Comparison of ENCODE assay signal across 29 mouse cellular contexts in the genomic region with DNA sequence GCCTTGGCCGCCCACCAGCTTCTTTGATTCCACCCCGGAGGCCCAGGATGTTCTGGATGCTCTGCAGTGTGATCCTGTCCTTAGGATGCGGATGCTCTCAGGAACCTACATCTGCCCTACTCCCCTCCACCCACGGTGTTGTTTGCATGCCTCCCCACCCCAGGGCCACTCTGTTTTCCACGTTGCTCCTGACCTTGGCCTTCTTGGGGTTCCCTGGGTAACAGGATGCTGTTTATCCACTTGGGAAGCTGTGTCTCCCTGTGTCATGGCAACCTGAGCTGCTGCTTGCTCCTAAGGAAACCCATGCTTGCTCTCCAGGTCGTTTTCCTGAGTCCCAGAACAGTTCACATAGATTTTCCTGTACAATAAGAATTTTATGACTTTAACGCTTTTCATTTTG.
DNase-seq lines count a peak whose midpoint lies in the region; ATAC-seq and TF ChIP-seq lines count a peak whose summit lies in the region.
"Had no signal": no experiment of that assay in that cellular context is flagged by ENCODE, and none has a peak within 500 bp of the region (broad histone marks: within the 10 kb centered on the region; RNA-seq: fewer than 3 reads in every experiment).

No protein-coding gene starts in this region.

- TF ChIP-seq CTCF in left cerebral cortex, adult 2 months (IDR thresholded peaks at IDR 0.05), result no peak

- H3K36me3 ChIP-seq in heart, embryonic 12.5 days, result no peaks in the 10 kb centered on the region
- H3K36me3 ChIP-seq: hindbrain, embryonic 12.5 days; intestine, embryonic 15.5 days; liver, embryonic 15.5 days; neural tube, embryonic 12.5 days had no signal

- no peak overlapping the region for H3K9ac ChIP-seq in heart, embryonic 12.5 days
- H3K9ac ChIP-seq: forebrain, embryonic 13.5 days; hindbrain, embryonic 12.5 days; intestine, embryonic 15.5 days; limb, embryonic 12.5 days; liver, embryonic 15.5 days; lung, embryonic 14.5 days; neural tube, embryonic 12.5 days had no signal

- WGBS in heart, embryonic 12.5 days, result 60% methylated on average over 7 of the region's 7 CpGs

- no peak for ATAC-seq in heart, embryonic 12.5 days (ENCODE audit: insufficient number of reproducible peaks, low FRiP score)
- ATAC-seq in erythroid progenitor cell, adult 5-6 weeks (replicated peaks; ENCODE audit: low FRiP score, poor library complexity, severe bottlenecking), result no peak
- ATAC-seq: CD4-positive, CD25-positive, alpha-beta regulatory T cell, adult 4 months; forebrain, embryonic 13.5 days; hindbrain, postnatal 0 days; intestine, embryonic 15.5 days; midbrain, embryonic 16.5 days had no signal

- H3K9me3 ChIP-seq in heart, embryonic 12.5 days (replicated peaks), result peaks cover 10% of the 10 kb centered on the region; the same call in 1 of the 2 replicates
- H3K9me3 ChIP-seq: intestine, embryonic 15.5 days; liver, embryonic 15.5 days had no signal

- no peak overlapping the region for H3K4me3 ChIP-seq in heart, embryonic 12.5 days
- no peak overlapping the region for H3K4me3 ChIP-seq in left cerebral cortex, adult 2 months
- H3K4me3 ChIP-seq: erythroblast, embryonic 14.5 days; forebrain, embryonic 13.5 days; hindbrain, embryonic 12.5 days; intestine, embryonic 15.5 days; limb, embryonic 12.5 days; liver, embryonic 15.5 days; neural tube, embryonic 12.5 days had no signal

- no peak for DNase-seq in heart, postnatal 25 days (ENCODE audit: low spot score)
- DNase-seq in left cerebral cortex, adult 2 months (ENCODE audit: extremely low spot score in 1 of 2, low spot score in 2 of 2), result no peak
- no peak for DNase-seq in left cerebral cortex, postnatal 4 days
- peak; percentile 12 for DNase-seq in testis, postnatal 14 days (ENCODE audit: low spot score)
- DNase-seq in testis, postnatal 10 days (ENCODE audit: low spot score), result no peak
- DNase-seq: adrenal gland, postnatal 14 days; cerebellum, adult 11 months; cerebellum, adult 9-10 months; cerebellum, postnatal 36 days; gastrocnemius, postnatal 14 days; kidney, adult 2 months; kidney, postnatal 36 days; layer of hippocampus, postnatal 36 days; lung, embryonic 14.5 days; right cerebral cortex, postnatal 4 days; thymus, postnatal 4 days had no signal

- H3K27me3 ChIP-seq in heart, embryonic 12.5 days (replicated peaks), result no peaks in the 10 kb centered on the region
- H3K27me3 ChIP-seq: forebrain, embryonic 13.5 days; hindbrain, embryonic 12.5 days; intestine, embryonic 15.5 days; limb, embryonic 12.5 days; liver, embryonic 15.5 days; neural tube, embryonic 12.5 days had no signal

- H3K4me2 ChIP-seq in heart, embryonic 12.5 days, result no peak overlapping the region
- H3K4me2 ChIP-seq: forebrain, embryonic 13.5 days; hindbrain, embryonic 12.5 days; intestine, embryonic 15.5 days; limb, embryonic 12.5 days; liver, embryonic 15.5 days; lung, embryonic 14.5 days; midbrain, embryonic 11.5 days; neural tube, embryonic 12.5 days had no signal

- intact Hi-C loops in heart, postnatal 25 days (cut with DNase I), result loop anchor here (5.0 kb wide), 3 partner anchors 49 to 86 kb away; a partner anchor contains a TSS
- intact Hi-C loops in left cerebral cortex, adult 2 months (cut with DNase I), result loop anchor here (5.0 kb wide), 2 partner anchors 49 to 211 kb away; no protein-coding TSS in a partner anchor
- intact Hi-C loops in left cerebral cortex, postnatal 4 days (cut with DNase I), result no loop called here

- peak overlapping the region; percentile 74; the same call in 1 of the 2 replicates for H3K27ac ChIP-seq in heart, embryonic 12.5 days (ENCODE audit: poor library complexity, severe bottlenecking)
- H3K27ac ChIP-seq in left cerebral cortex, adult 2 months, result peak overlapping the region; percentile 47
- H3K27ac ChIP-seq: hindbrain, embryonic 12.5 days; intestine, embryonic 15.5 days; limb, embryonic 12.5 days; neural tube, embryonic 12.5 days had no signal

- H3K4me1 ChIP-seq in heart, embryonic 12.5 days (replicated peaks), result peaks cover 50% of the 10 kb centered on the region
